Mouse (Mus musculus) neural tube, embryonic 15.5 days (tissue): ENCODE results near the gene Plekhm3. TPM values are rescaled to one million over a fixed set of nuclear protein-coding genes. Genes with fewer than 3 reads are reported as not detected.

Source experiments
- ATAC-seq: fragments of 200-750 bp; cut with Nextera tagmentation; 2 replicates; pipeline ENCODE4 v1.8.0; 2017; ENCODE audit warnings: mild to moderate bottlenecking, moderate TSS enrichment, moderate library complexity; ENCODE audit not compliant: low FRiP score
- H3K27ac ChIP-seq: fragments of 300-500 bp; sonication (generic); replicated peaks from 2 replicates; pipeline ENCODE4 v1.5.1; 2015; ENCODE audit warnings: mild to moderate bottlenecking, inconsistent platforms
- H3K27me3 ChIP-seq: fragments of 300-500 bp; sonication (generic); replicated peaks from 2 replicates; pipeline ENCODE4 v1.6.1; 2015; ENCODE audit warnings: inconsistent platforms
- H3K36me3 ChIP-seq: fragments of 300-500 bp; sonication (generic); 2 replicates; pipeline ENCODE4 v1.6.1; 2015; ENCODE audit warnings: inconsistent platforms
- H3K4me1 ChIP-seq: fragments of 300-500 bp; sonication (generic); 2 replicates; pipeline ENCODE4 v1.6.1; 2015; ENCODE audit warnings: inconsistent platforms
- H3K4me2 ChIP-seq: fragments of 300-500 bp; sonication (generic); 2 replicates; pipeline ENCODE4 v1.6.1; 2015; ENCODE audit warnings: inconsistent platforms, mild to moderate bottlenecking, moderate library complexity
- H3K4me3 ChIP-seq: fragments of 300-500 bp; sonication (generic); replicated peaks from 2 replicates; pipeline ENCODE4 v1.5.1; 2015; ENCODE audit warnings: mild to moderate bottlenecking, inconsistent platforms
- H3K9ac ChIP-seq: fragments of 300-500 bp; sonication (generic); replicated peaks from 2 replicates; pipeline ENCODE4 v1.6.1; 2015; ENCODE audit warnings: mild to moderate bottlenecking, inconsistent platforms
- H3K9me3 ChIP-seq: fragments of 300-500 bp; sonication (generic); replicated peaks from 2 replicates; pipeline ENCODE4 v1.6.1; 2016; ENCODE audit warnings: inconsistent platforms
- WGBS: fragments of 180-500 bp; shearing (Covaris S2); methylation state at CpG from one replicate; pipeline ENCODE4 v1.1.7; 2015; ENCODE audit warnings: mixed read lengths; 5-methylcytosine and 5-hydroxymethylcytosine counted together
- polyA plus RNA-seq: library from polyadenylated mRNA; unstranded; fragments of >200 nt; fragmentation: Nextera tagmentation; extraction: Ambion mirVana; gene quantifications from 2 replicates; pipeline ENCODE4 v1.2.1, GENCODE M21; 2015

Gene Plekhm3
- polyA plus RNA-seq, 1 experiment from 2014 or later: 12.0 TPM

GRCm38 (mm10) chr1:64813182-64813581 lies 143.4 kb downstream of the Plekhm3 start:
- Histone ChIP-seq H3K4me3 (no peak overlapping the region), H3K4me2 (no peak overlapping the region), H3K9me3 (no peaks in the 10 kb centered on the region), H3K36me3 (no peaks in the 10 kb centered on the region), H3K27ac (no peak overlapping the region), H3K9ac (no peak overlapping the region), H3K4me1 (no peaks in the 10 kb centered on the region), H3K27me3 (no peaks in the 10 kb centered on the region)
- 99% methylated on average over 2 of the region's 2 CpGs for WGBS
- no peak for ATAC-seq

- no peak for ATAC-seq
- Histone ChIP-seq H3K36me3 (no peaks in the 10 kb centered on the region), H3K9me3 (no peaks in the 10 kb centered on the region), H3K27me3 (no peaks in the 10 kb centered on the region), H3K9ac (no peak overlapping the region), H3K4me3 (no peak overlapping the region), H3K4me2 (no peak overlapping the region), H3K4me1 (no peaks in the 10 kb centered on the region), H3K27ac (no peak overlapping the region)
- 100% methylated on average over 1 of the region's 1 CpGs for WGBS
Observed at GRCm38 (mm10) chr1:64811956-64812355, 144.7 kb downstream of the Plekhm3 start.

- no peaks in the 10 kb centered on the region for H3K27me3 ChIP-seq
- no peak for ATAC-seq
- H3K4me1 ChIP-seq: no peaks in the 10 kb centered on the region
- no peak overlapping the region for H3K4me3 ChIP-seq
- no peaks in the 10 kb centered on the region for H3K36me3 ChIP-seq
- WGBS: 78% methylated on average over 2 of the region's 2 CpGs
- no peaks in the 10 kb centered on the region for H3K9me3 ChIP-seq
- H3K27ac ChIP-seq: no peak overlapping the region
- no peak overlapping the region for H3K9ac ChIP-seq
- H3K4me2 ChIP-seq: no peak overlapping the region
Observed at GRCm38 (mm10) chr1:64809085-64809484, 147.5 kb downstream of the Plekhm3 start.

- 51% methylated on average over 1 of the region's 1 CpGs for WGBS
Observed at GRCm38 (mm10) chr1:64807766-64808165, 148.9 kb downstream of the Plekhm3 start.

GRCm38 (mm10) chr1:64805217-64805616 lies 151.4 kb downstream of the Plekhm3 start:
- 13% methylated on average over 2 of the region's 2 CpGs for WGBS
- Histone ChIP-seq H3K9ac (no peak overlapping the region), H3K9me3 (no peaks in the 10 kb centered on the region), H3K4me2 (no peak overlapping the region), H3K36me3 (no peaks in the 10 kb centered on the region), H3K27ac (no peak overlapping the region), H3K4me1 (no peaks in the 10 kb centered on the region), H3K4me3 (no peak overlapping the region), H3K27me3 (no peaks in the 10 kb centered on the region)
- ATAC-seq: no peak

More at GRCm38 (mm10) chr1:64807766-64808165, 148.9 kb downstream of the Plekhm3 start:
- Histone ChIP-seq H3K4me1 (no peaks in the 10 kb centered on the region), H3K4me2 (no peak overlapping the region), H3K9me3 (no peaks in the 10 kb centered on the region), H3K36me3 (no peaks in the 10 kb centered on the region), H3K4me3 (no peak overlapping the region), H3K27ac (no peak overlapping the region), H3K9ac (no peak overlapping the region), H3K27me3 (no peaks in the 10 kb centered on the region)
- no peak for ATAC-seq

GRCm38 (mm10) chr1:64802631-64803030 lies 154.0 kb downstream of the Plekhm3 start:
- Histone ChIP-seq H3K4me1 (no peaks in the 10 kb centered on the region), H3K4me2 (no peak overlapping the region), H3K36me3 (no peaks in the 10 kb centered on the region), H3K9me3 (no peaks in the 10 kb centered on the region), H3K27ac (no peak overlapping the region), H3K9ac (no peak overlapping the region), H3K27me3 (no peaks in the 10 kb centered on the region), H3K4me3 (no peak overlapping the region)
- ATAC-seq: no peak
- WGBS: 68% methylated on average over 6 of the region's 6 CpGs

- H3K27ac ChIP-seq: no peak overlapping the region
- no peak for ATAC-seq
- H3K27me3 ChIP-seq: no peaks in the 10 kb centered on the region
- no peaks in the 10 kb centered on the region for H3K9me3 ChIP-seq
- H3K36me3 ChIP-seq: peaks cover 2% of the 10 kb centered on the region; the same call in 1 of the 2 replicates
- H3K4me2 ChIP-seq: no peak overlapping the region
- H3K4me3 ChIP-seq: no peak overlapping the region
- H3K4me1 ChIP-seq: peaks cover 7% of the 10 kb centered on the region; the same call in 1 of the 2 replicates
- H3K9ac ChIP-seq: no peak overlapping the region
- 92% methylated on average over 3 of the region's 3 CpGs for WGBS
Observed at GRCm38 (mm10) chr1:64797621-64798020, 159.0 kb downstream of the Plekhm3 start.

GRCm38 (mm10) chr1:64796867-64797582 lies 159.6 kb downstream of the Plekhm3 start:
- H3K27ac ChIP-seq: no peak overlapping the region
- ATAC-seq: no peak
- no peak overlapping the region for H3K9ac ChIP-seq
- no peak overlapping the region for H3K4me2 ChIP-seq
- H3K36me3 ChIP-seq: peaks cover 2% of the 10 kb centered on the region; the same call in 1 of the 2 replicates
- no peaks in the 10 kb centered on the region for H3K9me3 ChIP-seq
- H3K27me3 ChIP-seq: no peaks in the 10 kb centered on the region
- no peak overlapping the region for H3K4me3 ChIP-seq
- WGBS: 88% methylated on average over 6 of the region's 6 CpGs
- H3K4me1 ChIP-seq: peaks cover 11% of the 10 kb centered on the region

GRCm38 (mm10) chr1:64795284-64796040 lies 161.2 kb downstream of the Plekhm3 start:
- H3K27me3 ChIP-seq: no peaks in the 10 kb centered on the region
- no peak overlapping the region for H3K27ac ChIP-seq
- 0 out of 2 replicates have a peak, but pooled peaks have one; percentile 45 for ATAC-seq
- H3K9me3 ChIP-seq: no peaks in the 10 kb centered on the region
- no peak overlapping the region for H3K4me3 ChIP-seq
- H3K9ac ChIP-seq: no peak overlapping the region
- peaks cover 2% of the 10 kb centered on the region; the same call in 1 of the 2 replicates for H3K36me3 ChIP-seq
- H3K4me2 ChIP-seq: no peak overlapping the region
- H3K4me1 ChIP-seq: peaks cover 20% of the 10 kb centered on the region
- 70% methylated on average over 8 of the region's 8 CpGs for WGBS

GRCm38 (mm10) chr1:64794096-64794495 lies 162.5 kb downstream of the Plekhm3 start:
- H3K4me1 ChIP-seq: peaks cover 24% of the 10 kb centered on the region
- H3K9ac ChIP-seq: no peak overlapping the region
- 88% methylated on average over 11 of the region's 11 CpGs for WGBS
- no peaks in the 10 kb centered on the region for H3K9me3 ChIP-seq
- H3K27ac ChIP-seq: no peak overlapping the region
- peaks cover 2% of the 10 kb centered on the region; the same call in 1 of the 2 replicates for H3K36me3 ChIP-seq
- no peaks in the 10 kb centered on the region for H3K27me3 ChIP-seq
- no peak overlapping the region for H3K4me2 ChIP-seq
- no peak for ATAC-seq
- H3K4me3 ChIP-seq: no peak overlapping the region

- Histone ChIP-seq H3K4me2 (no peak overlapping the region), H3K36me3 (peaks cover 2% of the 10 kb centered on the region; the same call in 1 of the 2 replicates), H3K27ac (no peak overlapping the region), H3K4me1 (peaks cover 24% of the 10 kb centered on the region), H3K9me3 (no peaks in the 10 kb centered on the region), H3K9ac (no peak overlapping the region), H3K4me3 (no peak overlapping the region), H3K27me3 (no peaks in the 10 kb centered on the region)
- WGBS: 77% methylated on average over 4 of the region's 4 CpGs
- ATAC-seq: no peak
Observed at GRCm38 (mm10) chr1:64793234-64793530, 163.4 kb downstream of the Plekhm3 start.
